Mouse (Mus musculus) cerebellum, postnatal 25 days (tissue): ENCODE results near the gene Tacr2.

ENCODE experiments used
- DNase-seq, 2 experiments: peaks; one replicate each; pipeline ENCODE4 v3.0.0; 2021; ENCODE audit warnings: mixed read lengths in 2 of 2

Gene Tacr2

GRCm38 (mm10) chr10:62305090-62305489 lies 52.9 kb downstream of the Tacr2 start:
- DNase-seq: no peak

- DNase-seq: no peak
Measured at GRCm38 (mm10) chr10:62306483-62306882, 54.2 kb downstream of the Tacr2 start.

- peak in 1 of 2 experiments; percentile 54 for DNase-seq
Measured at GRCm38 (mm10) chr10:62308896-62309491, 56.8 kb downstream of the Tacr2 start.

GRCm38 (mm10) chr10:62309593-62309992 lies 57.4 kb downstream of the Tacr2 start:
- no peak for DNase-seq

GRCm38 (mm10) chr10:62310259-62311039 lies 58.2 kb downstream of the Tacr2 start:
- DNase-seq: peak in 1 of 2 experiments; percentile 51

GRCm38 (mm10) chr10:62311464-62311863 lies 59.2 kb downstream of the Tacr2 start:
- DNase-seq: no peak

GRCm38 (mm10) chr10:62313140-62313539 lies 60.9 kb downstream of the Tacr2 start:
- no peak for DNase-seq

GRCm38 (mm10) chr10:62313885-62314424 lies 61.7 kb downstream of the Tacr2 start:
- peak in 1 of 2 experiments; percentile 50 for DNase-seq
